Mouse (Mus musculus) liver, embryonic 16.5 days (tissue): ENCODE measurements around the gene Kynu. TPM values are rescaled to one million over a fixed set of nuclear protein-coding genes. Genes with fewer than 3 reads are reported as not detected.

Experiments used
- ATAC-seq: fragments of 200-750 bp; cut with Nextera tagmentation; 2 replicates; pipeline ENCODE4 v1.8.0; 2017; ENCODE audit warnings: low read depth, mild to moderate bottlenecking, moderate number of reproducible peaks, moderate library complexity
- H3K27ac ChIP-seq: fragments of 300-500 bp; sonication (generic); 2 replicates; pipeline ENCODE4 v1.5.1; 2014; ENCODE audit warnings: mild to moderate bottlenecking, low read length
- H3K27me3 ChIP-seq: fragments of 300-500 bp; sonication (generic); 2 replicates; pipeline ENCODE4 v1.6.1; 2014; ENCODE audit warnings: low read depth, low read length, mixed read lengths; ENCODE audit not compliant: control insufficient read depth, insufficient read depth
- H3K36me3 ChIP-seq: fragments of 300-500 bp; sonication (generic); 2 replicates; pipeline ENCODE4 v1.6.1; 2014; ENCODE audit warnings: mild to moderate bottlenecking; ENCODE audit not compliant: control insufficient read depth, insufficient read depth
- H3K4me1 ChIP-seq: fragments of 300-500 bp; sonication (generic); 2 replicates; pipeline ENCODE4 v1.6.1; 2014; ENCODE audit warnings: low read depth, low read length, mixed read lengths; ENCODE audit not compliant: control insufficient read depth
- H3K4me2 ChIP-seq: fragments of 300-500 bp; sonication (generic); 2 replicates; pipeline ENCODE4 v1.6.1; 2014; ENCODE audit warnings: low read depth, low read length, mixed read lengths
- H3K4me3 ChIP-seq: fragments of 300-500 bp; sonication (generic); 2 replicates; pipeline ENCODE4 v1.5.1; 2014; ENCODE audit warnings: low read depth, mild to moderate bottlenecking, low read length
- H3K9ac ChIP-seq: fragments of 300-500 bp; sonication (generic); 2 replicates; pipeline ENCODE4 v1.6.1; 2014; ENCODE audit warnings: low read depth, low read length
- H3K9me3 ChIP-seq: fragments of 300-500 bp; sonication (generic); replicated peaks from 2 replicates; pipeline ENCODE4 v1.6.1; 2016; ENCODE audit warnings: low read length; ENCODE audit not compliant: control insufficient read depth
- WGBS: fragments of 180-500 bp; shearing (Covaris S2); extraction: QIAGEN DNeasy Blood & Tissue Kit; methylation state at CpG from one replicate; pipeline ENCODE4 v1.1.7; 2014; ENCODE audit not compliant: insufficient replicate concordance; 5-methylcytosine and 5-hydroxymethylcytosine counted together
- polyA plus RNA-seq: library from polyadenylated mRNA; unstranded; fragments of >200 nt; fragmentation: Nextera tagmentation; extraction: Ambion mirVana; gene quantifications from 2 replicates; pipeline ENCODE4 v1.2.1, GENCODE M21; 2015

The Kynu gene
- polyA plus RNA-seq, result 7.5 and 8.9 TPM in 2 replicates

- 20% methylated on average over 9 of the region's 9 CpGs for WGBS
- Histone ChIP-seq H3K9ac (no peak within 1 kb of the TSS), H3K27me3 (no peaks in the 10 kb centered on the region), H3K4me2 (peak within 1 kb of the TSS; percentile 30), H3K9me3 (no peaks in the 10 kb centered on the region), H3K27ac (peak within 1 kb of the TSS; percentile 58), H3K4me3 (peak within 1 kb of the TSS; percentile 49), H3K4me1 (no peaks in the 10 kb centered on the region; the same call in 1 of the 2 replicates), H3K36me3 (no peaks in the 10 kb centered on the region)
- ATAC-seq, result peak; percentile 73
Measured at GRCm38 (mm10) chr2:43555062-43555888, at the start of gene Kynu. TSS of gene Kynu (plus strand) at chr2:43555329.

DNA sequence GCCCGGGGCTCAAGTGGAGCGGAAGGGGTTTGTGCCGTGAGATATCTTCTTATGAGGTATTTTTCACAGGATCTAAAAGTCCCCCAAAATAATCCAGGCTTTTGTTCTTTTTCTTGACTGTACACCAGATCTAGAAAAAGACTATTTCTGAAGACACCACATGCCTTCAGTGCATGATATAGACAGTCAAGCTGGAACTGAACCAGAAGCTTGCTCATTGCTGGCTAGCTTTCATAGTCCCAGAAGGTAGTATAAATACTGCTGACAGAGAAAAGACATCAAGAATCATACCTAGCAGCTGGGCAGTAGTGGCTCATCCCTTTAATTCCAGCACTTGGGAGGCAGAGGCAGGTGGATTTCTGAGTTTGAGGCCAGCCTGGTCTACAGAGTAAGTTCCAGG is 48.9 kb upstream of the Kynu start:
- no peak for ATAC-seq
- Histone ChIP-seq H3K27ac (no peak overlapping the region), H3K9ac (no peak overlapping the region), H3K9me3 (no peaks in the 10 kb centered on the region), H3K4me2 (no peak overlapping the region), H3K36me3 (no peaks in the 10 kb centered on the region), H3K27me3 (no peaks in the 10 kb centered on the region), H3K4me3 (no peak overlapping the region), H3K4me1 (no peaks in the 10 kb centered on the region)
- 85% methylated on average over 3 of the region's 3 CpGs for WGBS

- no peaks in the 10 kb centered on the region for H3K27me3 ChIP-seq
- no peaks in the 10 kb centered on the region for H3K4me1 ChIP-seq
- H3K36me3 ChIP-seq, result no peaks in the 10 kb centered on the region
- ATAC-seq, result no peak
- no peak overlapping the region for H3K4me3 ChIP-seq
- no peak overlapping the region for H3K4me2 ChIP-seq
- no peak overlapping the region for H3K9ac ChIP-seq
- H3K9me3 ChIP-seq, result no peaks in the 10 kb centered on the region; the same call in 1 of the 2 replicates
- H3K27ac ChIP-seq, result no peak overlapping the region
- 53% methylated on average over 7 of the region's 7 CpGs for WGBS
Measured at GRCm38 (mm10) chr2:43513852-43514251, 41.3 kb upstream of the Kynu start.

GRCm38 (mm10) chr2:43534417-43534816 is 20.7 kb upstream of the Kynu start:
- no peaks in the 10 kb centered on the region for H3K9me3 ChIP-seq
- no peak overlapping the region for H3K4me3 ChIP-seq
- no peaks in the 10 kb centered on the region for H3K4me1 ChIP-seq
- 50% methylated on average over 2 of the region's 2 CpGs for WGBS
- H3K4me2 ChIP-seq, result no peak overlapping the region
- no peak overlapping the region for H3K9ac ChIP-seq
- H3K36me3 ChIP-seq, result no peaks in the 10 kb centered on the region
- H3K27me3 ChIP-seq, result no peaks in the 10 kb centered on the region
- H3K27ac ChIP-seq, result no peak overlapping the region
- ATAC-seq, result no peak

- Histone ChIP-seq H3K9me3 (no peaks in the 10 kb centered on the region), H3K27me3 (no peaks in the 10 kb centered on the region), H3K4me3 (no peak overlapping the region), H3K9ac (no peak overlapping the region), H3K4me1 (no peaks in the 10 kb centered on the region), H3K4me2 (no peak overlapping the region), H3K36me3 (no peaks in the 10 kb centered on the region), H3K27ac (no peak overlapping the region)
- 55% methylated on average over 3 of the region's 3 CpGs for WGBS
- ATAC-seq, result no peak
Measured at GRCm38 (mm10) chr2:43542615-43543014, 12.5 kb upstream of the Kynu start.

GRCm38 (mm10) chr2:43545665-43546064 is 9.5 kb upstream of the Kynu start:
- Histone ChIP-seq H3K4me1 (no peaks in the 10 kb centered on the region), H3K27me3 (no peaks in the 10 kb centered on the region), H3K9ac (no peak overlapping the region), H3K4me2 (no peak overlapping the region), H3K9me3 (no peaks in the 10 kb centered on the region), H3K4me3 (no peak overlapping the region), H3K36me3 (no peaks in the 10 kb centered on the region), H3K27ac (no peak overlapping the region)
- WGBS, result 27% methylated on average over 3 of the region's 3 CpGs
- no peak for ATAC-seq

DNA sequence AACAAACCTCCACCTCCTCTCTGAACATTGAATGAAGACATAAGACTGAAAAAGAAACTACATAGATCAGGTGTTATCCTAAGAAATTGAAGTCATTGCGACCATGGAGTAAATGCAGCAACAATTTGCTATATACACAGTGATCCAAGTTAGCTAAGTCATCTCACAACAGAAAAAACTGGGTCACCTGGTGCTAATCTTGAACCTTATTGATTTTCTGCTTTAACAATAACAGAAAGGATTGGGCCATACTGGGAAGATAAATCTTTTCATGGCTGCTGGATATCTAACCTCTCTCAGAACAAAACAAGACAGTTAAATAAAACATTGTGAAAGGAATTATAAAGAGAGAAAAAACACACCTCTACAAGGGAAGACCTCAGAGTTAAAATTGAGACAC is 8.7 kb upstream of the Kynu start:
- H3K27ac ChIP-seq, result no peak overlapping the region
- H3K9me3 ChIP-seq, result no peaks in the 10 kb centered on the region
- H3K4me3 ChIP-seq, result no peak overlapping the region
- no peak overlapping the region for H3K4me2 ChIP-seq
- WGBS, result 41% methylated on average over 1 of the region's 1 CpGs
- no peaks in the 10 kb centered on the region for H3K4me1 ChIP-seq
- H3K27me3 ChIP-seq, result no peaks in the 10 kb centered on the region
- H3K9ac ChIP-seq, result no peak overlapping the region
- ATAC-seq, result no peak; the same call in 1 of the 2 replicates
- no peaks in the 10 kb centered on the region for H3K36me3 ChIP-seq

- Histone ChIP-seq H3K27ac (no peak overlapping the region), H3K4me2 (no peak overlapping the region), H3K9ac (no peak overlapping the region), H3K36me3 (no peaks in the 10 kb centered on the region), H3K4me3 (no peak overlapping the region), H3K4me1 (no peaks in the 10 kb centered on the region; the same call in 1 of the 2 replicates), H3K9me3 (no peaks in the 10 kb centered on the region), H3K27me3 (no peaks in the 10 kb centered on the region)
- ATAC-seq, result no peak
- WGBS, result 62% methylated on average over 4 of the region's 4 CpGs
Measured at GRCm38 (mm10) chr2:43554216-43554615, 913 bp upstream of the Kynu start.

GRCm38 (mm10) chr2:43555889-43556285 is 758 bp downstream of the Kynu start:
- peak; percentile 85 for ATAC-seq
- WGBS, result 53% methylated on average over 4 of the region's 4 CpGs
- H3K36me3 ChIP-seq, result no peaks in the 10 kb centered on the region
- peak overlapping the region; percentile 58 for H3K27ac ChIP-seq
- H3K27me3 ChIP-seq, result no peaks in the 10 kb centered on the region
- H3K9me3 ChIP-seq, result no peaks in the 10 kb centered on the region
- no peaks in the 10 kb centered on the region; the same call in 1 of the 2 replicates for H3K4me1 ChIP-seq
- H3K4me2 ChIP-seq, result peak overlapping the region; percentile 30
- H3K9ac ChIP-seq, result no peak overlapping the region
- peak overlapping the region; percentile 49 for H3K4me3 ChIP-seq
